Mouse (Mus musculus) C2C12 (cell line): ENCODE data around the gene Fam20b.

Experiments used
- CEBPB ChIP-seq: IDR thresholded peaks from one replicate; pipeline ENCODE4 v1.6.1; 2011; ENCODE audit warnings: low read depth, mild to moderate bottlenecking, control low read depth, moderate library complexity
- CTCF ChIP-seq: IDR thresholded peaks from one replicate; pipeline ENCODE4 v1.5.1; 2011; ENCODE audit not compliant: control insufficient read depth, insufficient read depth, insufficient read length
- FOSL1 ChIP-seq: IDR thresholded peaks from one replicate; pipeline ENCODE4 v1.8.0; 2011; ENCODE audit warnings: mild to moderate bottlenecking, low read length; ENCODE audit not compliant: poor library complexity, insufficient read depth, severe bottlenecking
- MAX ChIP-seq: IDR thresholded peaks from one replicate; pipeline ENCODE4 v1.6.1; 2011; ENCODE audit warnings: mild to moderate bottlenecking, control low read depth
- MYOD1 ChIP-seq: IDR thresholded peaks from one replicate; pipeline ENCODE4 v1.6.1; 2011; ENCODE audit warnings: low read depth; ENCODE audit not compliant: control insufficient read depth, insufficient read length
- MYOG ChIP-seq: IDR thresholded peaks from one replicate; pipeline ENCODE4 v1.6.1; 2011; ENCODE audit not compliant: control insufficient read depth, insufficient read length; ENCODE audit errors: extremely low read depth
- USF1 ChIP-seq: IDR thresholded peaks from one replicate; pipeline ENCODE4 v1.6.1; 2011; ENCODE audit warnings: low read depth, mild to moderate bottlenecking, control low read depth, moderate library complexity

- TF ChIP-seq USF1: no peak
- no peak for TF ChIP-seq CTCF
- no peak for TF ChIP-seq MAX
- TF ChIP-seq MYOD1: no peak
- TF ChIP-seq MYOG: no peak
- TF ChIP-seq CEBPB: no peak
- TF ChIP-seq FOSL1: no peak
These were observed 42.3 kb downstream of the Fam20b start for GRCm38 (mm10) chr1:156676596-156676995.
